In the genomic region with DNA sequence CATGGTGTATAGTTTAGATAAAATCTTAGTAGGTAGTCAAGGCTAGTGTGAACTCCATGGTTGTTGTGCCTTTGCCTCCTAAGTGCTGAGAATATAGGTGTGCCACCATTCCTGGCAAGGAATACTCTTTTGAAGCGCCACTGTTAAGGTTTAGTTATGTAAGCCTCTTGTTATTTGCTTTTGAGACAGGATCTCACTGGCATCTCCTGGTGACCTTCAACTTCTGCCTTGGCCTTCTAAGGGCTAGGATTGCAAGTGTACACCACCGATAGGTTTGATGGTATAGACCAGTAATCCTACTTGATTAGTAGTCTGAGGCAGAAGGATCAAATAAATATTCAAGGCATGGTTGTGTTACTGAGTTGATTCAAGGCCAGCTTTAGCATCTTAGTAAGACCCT, we compare ENCODE assay signal across 21 mouse cellular contexts.
"Had no signal": no experiment of that assay in that cellular context is flagged by ENCODE, and none has a peak within 500 bp of the region (broad histone marks: within the 10 kb centered on the region; RNA-seq: fewer than 3 reads in every experiment).

No protein-coding gene starts in this region.

- DNase-seq: gastrocnemius, postnatal 14 days; heart, adult 2 months; heart, postnatal 14 days; heart, postnatal 36 days; kidney, adult 18-20 months; kidney, adult 9 months; kidney, postnatal 14 days; kidney, postnatal 4 days; left cerebral cortex, postnatal 4 days had no signal

- H3K4me3 ChIP-seq: heart, adult 2 months; heart, embryonic 13.5 days; heart, embryonic 15.5 days; hindbrain, embryonic 10.5 days; hindbrain, embryonic 12.5 days; intestine, embryonic 15.5 days; kidney, embryonic 15.5 days; layer of hippocampus, adult 2 months; left cerebral cortex, adult 2 months; limb, embryonic 13.5 days; limb, embryonic 15.5 days had no signal

- H3K27me3 ChIP-seq: heart, embryonic 13.5 days; heart, embryonic 15.5 days; hindbrain, embryonic 12.5 days; intestine, embryonic 15.5 days; kidney, embryonic 15.5 days; limb, embryonic 13.5 days; limb, embryonic 15.5 days had no signal

- H3K36me3 ChIP-seq: heart, embryonic 15.5 days; hindbrain, embryonic 12.5 days; intestine, embryonic 15.5 days had no signal

- H3K27ac ChIP-seq: heart, adult 2 months; heart, embryonic 13.5 days; heart, embryonic 15.5 days; hindbrain, embryonic 10.5 days; hindbrain, embryonic 12.5 days; hindbrain, embryonic 14.5 days; intestine, embryonic 15.5 days; kidney, embryonic 15.5 days; kidney, postnatal 0 days; layer of hippocampus, adult 2 months; left cerebral cortex, adult 2 months; limb, embryonic 13.5 days; limb, embryonic 15.5 days had no signal
